9 mouse cellular contexts compared by ENCODE assay signal in the genomic region with DNA sequence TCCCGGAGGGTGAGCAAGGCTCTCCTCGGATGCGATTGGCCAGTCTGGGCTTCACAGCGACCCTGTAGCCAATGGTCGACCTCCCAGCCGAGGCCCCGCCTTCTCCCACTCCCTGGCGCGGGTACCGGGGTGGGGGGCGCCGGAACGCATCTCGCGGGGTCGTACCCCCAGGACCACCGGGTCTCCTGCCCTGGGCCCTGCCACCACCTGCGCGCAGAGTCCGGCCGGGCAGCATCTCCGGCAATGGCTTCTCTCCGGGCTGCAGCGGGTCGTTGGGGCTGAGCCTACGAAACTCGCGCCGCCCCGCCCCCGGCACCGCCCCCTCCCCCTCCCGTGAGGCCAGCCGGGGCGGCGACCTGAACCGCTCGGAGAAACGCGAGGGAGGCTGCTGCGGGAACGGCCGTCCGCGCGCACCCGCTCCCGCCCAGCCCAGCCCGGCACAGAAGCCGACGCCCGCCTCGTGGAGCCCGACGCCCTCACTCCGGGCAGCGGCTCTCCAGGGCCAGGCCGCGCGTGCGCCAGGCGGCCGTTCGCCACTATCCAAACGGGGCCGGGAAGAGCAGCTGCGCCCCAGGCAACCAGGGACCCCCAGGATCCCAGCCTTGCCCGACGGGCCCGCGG. TPM values are rescaled to one million over a fixed set of nuclear protein-coding genes. Genes with fewer than 3 reads are reported as not detected.
DNase-seq lines count a peak whose midpoint lies in the region; ATAC-seq and TF ChIP-seq lines count a peak whose summit lies in the region.
"Had no signal": no experiment of that assay in that cellular context is flagged by ENCODE, and none has a peak within 500 bp of the region (broad histone marks: within the 10 kb centered on the region; RNA-seq: fewer than 3 reads in every experiment).

A gene (plus strand): TSS at position 618 of the 621 bp plus-strand sequence.

- no peak for TF ChIP-seq CTCF in lung, adult 2 months (IDR thresholded peaks at IDR 0.05; ENCODE audit: insufficient read depth, low read length)

- no peak within 1 kb of the TSS for H3K9ac ChIP-seq in heart, embryonic 16.5 days (ENCODE audit: low read length)
- 0 out of 2 replicates have a peak within 1 kb of the TSS, but pooled peaks have one; percentile 17 for H3K9ac ChIP-seq in intestine, embryonic 15.5 days
- 0 out of 2 replicates have a peak within 1 kb of the TSS, but pooled peaks have one; percentile 35 for H3K9ac ChIP-seq in neural tube, embryonic 12.5 days

- H3K4me2 ChIP-seq in heart, embryonic 16.5 days (ENCODE audit: low read depth, low read length): peak within 1 kb of the TSS; percentile 61
- H3K4me2 ChIP-seq in intestine, embryonic 15.5 days (replicated peaks): peak within 1 kb of the TSS; percentile 83
- H3K4me2 ChIP-seq in neural tube, embryonic 12.5 days (replicated peaks): peak within 1 kb of the TSS; percentile 73

- peak; percentile 15 for ATAC-seq in heart, embryonic 16.5 days (replicated peaks; ENCODE audit: extremely low read depth, insufficient read depth, low FRiP score)
- ATAC-seq in intestine, embryonic 15.5 days: peak; percentile 88
- ATAC-seq in neural tube, embryonic 12.5 days (ENCODE audit: low FRiP score, low read depth): peak; percentile 91
- ATAC-seq: Patski had no signal

- no peak within 1 kb of the TSS for H3K27ac ChIP-seq in heart, embryonic 16.5 days (ENCODE audit: low read length)
- H3K27ac ChIP-seq in intestine, embryonic 15.5 days: no peak within 1 kb of the TSS
- H3K27ac ChIP-seq in neural tube, embryonic 12.5 days: no peak within 1 kb of the TSS

- intact Hi-C loops in heart, postnatal 25 days (cut with DNase I): no loop called here

- no peak for TF ChIP-seq POLR2A in lung, adult 2 months (IDR thresholded peaks at IDR 0.05; ENCODE audit: borderline replicate concordance, extremely low read depth, low read depth, low read length)

- peaks cover 12% of the 10 kb centered on the region for H3K4me1 ChIP-seq in heart, embryonic 16.5 days (ENCODE audit: control insufficient read depth, insufficient read depth, low read length)
- H3K4me1 ChIP-seq in intestine, embryonic 15.5 days (replicated peaks): peaks cover 23% of the 10 kb centered on the region
- peaks cover 20% of the 10 kb centered on the region for H3K4me1 ChIP-seq in neural tube, embryonic 12.5 days
- no peaks in the 10 kb centered on the region for H3K4me1 ChIP-seq in lung, adult 2 months (ENCODE audit: control insufficient read depth, insufficient read depth, low read length)

- H3K4me3 ChIP-seq in heart, embryonic 16.5 days (ENCODE audit: low read length): peak within 1 kb of the TSS; percentile 48
- H3K4me3 ChIP-seq in intestine, embryonic 15.5 days (replicated peaks): peak within 1 kb of the TSS; percentile 54
- H3K4me3 ChIP-seq in neural tube, embryonic 12.5 days: peak within 1 kb of the TSS; percentile 45
- no peak within 1 kb of the TSS for H3K4me3 ChIP-seq in lung, adult 2 months (replicated peaks; ENCODE audit: extremely low read depth, low read depth, low read length)

- peaks cover 100% of the 10 kb centered on the region for H3K27me3 ChIP-seq in heart, embryonic 16.5 days (ENCODE audit: control insufficient read depth, insufficient read depth, low read length)
- H3K27me3 ChIP-seq in intestine, embryonic 15.5 days (replicated peaks): peaks cover 100% of the 10 kb centered on the region
- peaks cover 100% of the 10 kb centered on the region for H3K27me3 ChIP-seq in neural tube, embryonic 12.5 days (replicated peaks)

- no peaks in the 10 kb centered on the region for H3K36me3 ChIP-seq in heart, embryonic 16.5 days (ENCODE audit: control insufficient read depth, insufficient read depth)
- no peaks in the 10 kb centered on the region for H3K36me3 ChIP-seq in intestine, embryonic 15.5 days
- no peaks in the 10 kb centered on the region for H3K36me3 ChIP-seq in neural tube, embryonic 12.5 days

- WGBS in heart, embryonic 16.5 days: under 1% methylated on average over 56 of the region's 71 CpGs
- WGBS in intestine, embryonic 15.5 days: under 1% methylated on average over 63 of the region's 71 CpGs
- 0% methylated on average over 53 of the region's 71 CpGs for WGBS in neural tube, embryonic 12.5 days
- 2% methylated on average over 67 of the region's 71 CpGs for WGBS in lung, adult 2 months

- no peak for DNase-seq in heart, postnatal 25 days (ENCODE audit: low spot score)
- peak; percentile 85 for DNase-seq in embryo, embryonic 9.5 days (ENCODE audit: extremely low spot score)
- DNase-seq in spleen, postnatal 14 days (ENCODE audit: low spot score in 2 of 2): no peak
- DNase-seq in layer of hippocampus, adult 9-11 months: no peak
- no peak for DNase-seq in lung, adult 2 months

- peaks cover 6% of the 10 kb centered on the region for H3K9me3 ChIP-seq in heart, embryonic 16.5 days (replicated peaks; ENCODE audit: control insufficient read depth, low read length)
- H3K9me3 ChIP-seq in intestine, embryonic 15.5 days: no peaks in the 10 kb centered on the region
- H3K9me3 ChIP-seq in neural tube, embryonic 12.5 days: no peaks in the 10 kb centered on the region

RNA-seq across cellular contexts. Expression of the gene that starts here (rescaled TPM):
- polyA plus RNA-seq in heart, embryonic 16.5 days (2015; fragmentation: Nextera tagmentation; extraction: Ambion mirVana): not detected in 2 replicates
- not detected for total RNA-seq in heart, postnatal 25 days (2021)
- 0.09 and 0.18 TPM in 2 replicates for polyA plus RNA-seq in intestine, embryonic 15.5 days (2015; fragmentation: Nextera tagmentation; extraction: Ambion mirVana)
- 10.0 and 18.2 TPM in 2 replicates for polyA plus RNA-seq in neural tube, embryonic 12.5 days (2016; fragmentation: Nextera tagmentation; extraction: Ambion mirVana)
- polyA plus RNA-seq in lung, adult 2 months (2012; rRNA removed): not detected in 2 replicates
- polyA plus RNA-seq: Patski had no signal

Comparison
In these comparisons a context has a peak if more than half of its experiments do, and no peak if none do; other contexts are left out.
1. Peak in ATAC-seq, H3K4me3 ChIP-seq and H3K4me2 ChIP-seq in heart, embryonic 16.5 days; RNA of the gene not detected or under 1 TPM.
2. Peak in ATAC-seq, H3K4me3 ChIP-seq, H3K9ac ChIP-seq and H3K4me2 ChIP-seq in intestine, embryonic 15.5 days; RNA of the gene not detected or under 1 TPM.
3. ATAC-seq: peak in every context shown above with its lines; median percentile 91 in neural tube, embryonic 12.5 days; 88 in intestine, embryonic 15.5 days; 15 in heart, embryonic 16.5 days.